Mouse (Mus musculus) embryonic facial prominence, embryonic 14.5 days (tissue): ENCODE results near the gene Abca3. TPM values are rescaled to one million over a fixed set of nuclear protein-coding genes. Genes with fewer than 3 reads are reported as not detected.

Experiments used
- ATAC-seq: fragments of 200-750 bp; cut with Nextera tagmentation; 2 replicates; pipeline ENCODE4 v1.8.0; 2017; ENCODE audit warnings: low read depth, moderate number of reproducible peaks, moderate TSS enrichment
- DNase-seq: peaks from one replicate; pipeline ENCODE4 v3.0.0-alpha.2; 2015; ENCODE audit warnings: low spot score
- H3K27ac ChIP-seq: fragments of 300-500 bp; sonication (generic); replicated peaks from 2 replicates; pipeline ENCODE4 v1.5.1; 2014; ENCODE audit warnings: low read depth, mild to moderate bottlenecking, low read length, moderate library complexity
- H3K27me3 ChIP-seq: fragments of 300-500 bp; sonication (generic); replicated peaks from 2 replicates; pipeline ENCODE4 v1.6.1; 2014; ENCODE audit warnings: low read length; ENCODE audit not compliant: control insufficient read depth, insufficient read depth
- H3K36me3 ChIP-seq: fragments of 300-500 bp; sonication (generic); 2 replicates; pipeline ENCODE4 v1.6.1; 2014; ENCODE audit warnings: low read length, mixed read lengths; ENCODE audit not compliant: control insufficient read depth, insufficient read depth
- H3K4me1 ChIP-seq: fragments of 300-500 bp; sonication (generic); 2 replicates; pipeline ENCODE4 v1.6.1; 2014; ENCODE audit warnings: antibody characterized with exemption, low read length; ENCODE audit not compliant: control insufficient read depth, insufficient read depth
- H3K4me2 ChIP-seq: fragments of 300-500 bp; sonication (generic); 2 replicates; pipeline ENCODE4 v1.6.1; 2014; ENCODE audit warnings: low read depth, mild to moderate bottlenecking, low read length, moderate library complexity, mixed read lengths
- H3K4me3 ChIP-seq: fragments of 300-500 bp; sonication (generic); 2 replicates; pipeline ENCODE4 v1.5.1; 2014; ENCODE audit warnings: low read depth, mild to moderate bottlenecking, low read length
- H3K9ac ChIP-seq: fragments of 300-500 bp; sonication (generic); 2 replicates; pipeline ENCODE4 v1.6.1; 2014; ENCODE audit warnings: low read depth, mild to moderate bottlenecking, low read length, moderate library complexity, mixed read lengths
- H3K9me3 ChIP-seq: fragments of 300-500 bp; sonication (generic); 2 replicates; pipeline ENCODE4 v1.6.1; 2016; ENCODE audit warnings: low read length; ENCODE audit not compliant: control insufficient read depth
- WGBS: fragments of 180-500 bp; shearing (Covaris S2); extraction: QIAGEN DNeasy Blood & Tissue Kit; methylation state at CpG from one replicate; pipeline ENCODE4 v1.1.7; 2014; 5-methylcytosine and 5-hydroxymethylcytosine counted together
- polyA plus RNA-seq: library from polyadenylated mRNA; unstranded; fragments of >200 nt; fragmentation: Nextera tagmentation; extraction: Ambion mirVana; gene quantifications from 2 replicates; pipeline ENCODE4 v1.2.1, GENCODE M21; 2014

The Abca3 gene
- polyA plus RNA-seq, 1 experiment from 2014 or later, result 10.1 TPM

DNA sequence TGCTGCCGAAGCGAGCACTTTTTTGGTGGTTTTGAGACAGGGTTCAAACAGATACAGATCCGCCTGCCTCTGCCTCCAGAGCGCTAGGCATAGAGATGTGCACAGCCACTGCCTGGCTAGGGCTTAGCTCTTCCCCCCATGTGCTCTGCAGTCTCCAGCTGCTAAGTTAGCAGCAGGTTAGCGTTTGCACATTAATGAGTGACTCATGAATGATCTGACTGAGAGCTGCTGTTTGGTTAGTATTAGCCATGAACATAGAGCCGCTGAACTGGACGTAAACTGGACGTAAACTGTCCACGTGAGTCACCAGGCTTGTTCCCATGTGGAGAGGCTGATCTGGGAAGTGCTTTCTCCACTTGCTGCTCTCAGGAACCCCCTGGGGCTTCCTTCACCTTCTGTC lies 10.8 kb downstream of the Abca3 start:
- H3K4me1 ChIP-seq, result no peaks in the 10 kb centered on the region
- ATAC-seq (no peak), DNase-seq (no peak)
- H3K4me2 ChIP-seq, result no peak overlapping the region
- no peak overlapping the region for H3K9ac ChIP-seq
- no peaks in the 10 kb centered on the region for H3K9me3 ChIP-seq
- no peak overlapping the region for H3K27ac ChIP-seq
- 69% methylated on average over 9 of the region's 9 CpGs for WGBS
- H3K36me3 ChIP-seq, result 0 out of 2 replicates have a peak, but pooled peaks cover 6% of the 10 kb centered on the region
- no peaks in the 10 kb centered on the region for H3K27me3 ChIP-seq
- no peak overlapping the region for H3K4me3 ChIP-seq

DNA sequence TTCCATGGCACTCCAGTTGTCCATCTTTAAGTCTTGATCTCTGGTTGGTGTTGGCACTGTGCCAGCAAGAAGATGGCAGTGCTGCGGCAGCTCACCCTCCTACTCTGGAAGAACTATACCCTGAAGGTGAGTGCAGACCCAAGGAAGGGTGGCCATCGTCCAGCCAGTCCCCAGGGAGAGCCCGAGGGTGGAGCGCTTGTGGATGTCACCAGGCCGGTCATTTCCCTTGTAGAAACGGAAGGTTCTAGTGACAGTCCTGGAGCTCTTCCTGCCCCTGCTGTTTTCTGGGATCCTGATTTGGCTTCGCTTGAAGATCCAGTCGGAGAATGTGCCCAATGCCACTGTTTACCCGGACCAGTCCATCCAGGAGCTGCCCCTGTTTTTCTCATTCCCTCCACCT lies 12.7 kb downstream of the Abca3 start:
- ATAC-seq (no peak), DNase-seq (no peak)
- no peak overlapping the region for H3K4me2 ChIP-seq
- no peak overlapping the region for H3K27ac ChIP-seq
- H3K9me3 ChIP-seq, result no peaks in the 10 kb centered on the region
- no peak overlapping the region for H3K4me3 ChIP-seq
- no peaks in the 10 kb centered on the region for H3K27me3 ChIP-seq
- H3K9ac ChIP-seq, result no peak overlapping the region
- 0 out of 2 replicates have a peak, but pooled peaks cover 7% of the 10 kb centered on the region for H3K36me3 ChIP-seq
- no peaks in the 10 kb centered on the region for H3K4me1 ChIP-seq
- 86% methylated on average over 7 of the region's 9 CpGs for WGBS

DNA sequence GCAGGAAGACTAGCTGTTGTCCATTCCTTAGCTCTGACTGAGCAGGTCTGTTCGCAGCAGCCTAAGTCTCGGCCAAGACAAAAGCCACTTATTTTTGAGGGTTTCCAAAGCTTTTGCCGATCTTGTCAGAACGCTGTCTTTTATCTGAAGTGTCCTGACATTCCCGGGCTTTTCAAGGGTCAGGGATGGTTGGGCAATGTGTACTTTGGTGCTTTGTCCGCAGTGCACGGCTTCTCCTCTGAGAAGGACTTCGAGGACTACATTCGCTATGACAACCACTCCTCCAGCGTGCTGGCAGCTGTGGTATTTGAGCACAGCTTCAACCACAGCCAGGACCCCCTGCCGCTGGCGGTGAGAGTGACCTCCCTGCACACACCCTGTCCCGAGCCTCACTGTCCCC lies 14.1 kb downstream of the Abca3 start:
- no peak for DNase-seq
- Histone ChIP-seq H3K36me3 (0 out of 2 replicates have a peak, but pooled peaks cover 7% of the 10 kb centered on the region), H3K4me2 (no peak overlapping the region), H3K9ac (no peak overlapping the region), H3K4me3 (no peak overlapping the region), H3K9me3 (no peaks in the 10 kb centered on the region), H3K27me3 (no peaks in the 10 kb centered on the region), H3K4me1 (no peaks in the 10 kb centered on the region), H3K27ac (no peak overlapping the region)
- ATAC-seq, result no peak
- 59% methylated on average over 13 of the region's 13 CpGs for WGBS

DNA sequence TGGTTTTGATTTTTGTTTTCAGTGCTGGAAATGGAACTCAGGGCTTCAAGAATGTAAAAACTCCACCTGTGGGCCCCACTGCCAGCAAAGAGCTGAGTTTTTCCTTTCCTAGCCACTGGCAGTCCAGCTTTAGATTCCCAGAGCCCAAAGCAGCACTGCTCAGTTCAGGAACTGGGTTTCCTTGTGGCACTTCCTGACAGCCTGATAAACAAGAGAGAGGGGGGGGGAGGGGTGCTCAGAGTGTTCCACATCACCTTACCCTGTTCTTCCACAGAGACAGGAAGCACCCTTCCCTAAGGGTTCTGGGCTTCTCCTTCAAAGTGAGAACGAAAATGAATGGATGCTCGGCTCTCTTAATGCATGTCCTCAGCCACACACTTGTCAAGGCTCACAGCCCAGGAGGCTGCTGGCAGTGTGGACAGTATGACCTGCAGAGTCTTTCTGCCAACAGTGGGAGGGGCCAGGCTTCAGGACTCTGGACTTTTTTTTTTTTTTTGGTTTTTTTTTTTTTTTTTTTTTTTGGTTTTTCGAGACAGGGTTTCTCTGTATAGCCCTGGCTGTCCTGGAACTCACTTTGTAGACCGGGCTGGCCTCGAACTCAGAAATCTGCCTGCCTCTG lies 23.5 kb downstream of the Abca3 start:
- 68% methylated on average over 4 of the region's 5 CpGs for WGBS
- DNase-seq (no peak), ATAC-seq (no peak)
- Histone ChIP-seq H3K36me3 (no peaks in the 10 kb centered on the region; the same call in 1 of the 2 replicates), H3K4me3 (no peak overlapping the region), H3K4me1 (no peaks in the 10 kb centered on the region), H3K9me3 (no peaks in the 10 kb centered on the region), H3K9ac (no peak overlapping the region), H3K4me2 (no peak overlapping the region), H3K27ac (no peak overlapping the region), H3K27me3 (no peaks in the 10 kb centered on the region)

DNA sequence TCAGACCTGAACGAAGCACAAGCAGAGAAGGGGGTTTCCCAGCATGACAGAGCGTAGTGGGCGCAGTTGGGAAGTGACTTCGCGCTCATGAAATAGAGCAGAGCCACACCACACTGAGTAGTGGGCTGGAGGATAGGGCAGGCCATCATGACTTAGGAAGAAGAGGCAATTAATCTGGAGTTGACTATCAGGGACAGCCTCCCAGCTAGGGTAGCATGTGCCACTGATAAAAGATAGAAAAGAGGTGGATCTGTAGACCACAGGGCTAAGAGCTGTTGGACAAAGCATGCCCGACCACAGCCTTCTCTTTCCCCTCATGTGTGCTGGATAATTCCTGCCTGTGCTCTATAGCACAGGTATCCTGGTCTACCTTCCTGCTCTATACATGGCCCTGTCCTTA lies 24.1 kb downstream of the Abca3 start:
- WGBS, result 90% methylated on average over 6 of the region's 6 CpGs
- Histone ChIP-seq H3K9ac (no peak overlapping the region), H3K4me1 (no peaks in the 10 kb centered on the region), H3K36me3 (no peaks in the 10 kb centered on the region; the same call in 1 of the 2 replicates), H3K9me3 (no peaks in the 10 kb centered on the region), H3K27me3 (no peaks in the 10 kb centered on the region), H3K27ac (no peak overlapping the region), H3K4me2 (no peak overlapping the region), H3K4me3 (no peak overlapping the region)
- no peak for ATAC-seq
- DNase-seq, result no peak

DNA sequence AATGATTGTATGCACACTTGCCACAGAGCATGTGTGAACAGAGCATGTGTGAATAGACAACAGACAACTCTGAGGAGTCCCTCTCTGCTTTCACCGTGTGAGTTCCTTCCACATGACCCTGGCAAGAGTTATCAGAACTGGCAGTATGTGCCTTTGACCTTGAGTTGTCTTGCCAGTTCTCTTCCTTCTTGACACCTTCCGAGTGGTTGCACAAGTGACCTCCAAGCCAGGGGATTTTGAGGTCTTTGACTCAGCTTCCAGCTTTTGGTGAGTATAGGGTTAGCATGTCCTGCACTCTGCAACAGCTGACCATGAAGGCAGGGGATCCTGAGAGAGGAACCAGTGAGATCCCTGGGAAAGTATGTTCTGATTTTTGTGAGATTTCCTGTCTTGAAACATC lies 26.7 kb downstream of the Abca3 start:
- H3K4me3 ChIP-seq, result no peak overlapping the region
- H3K27me3 ChIP-seq, result no peaks in the 10 kb centered on the region
- no peak overlapping the region for H3K9ac ChIP-seq
- no peak overlapping the region for H3K4me2 ChIP-seq
- ATAC-seq (no peak), DNase-seq (no peak)
- WGBS, result 75% methylated on average over 2 of the region's 2 CpGs
- H3K27ac ChIP-seq, result no peak overlapping the region
- no peaks in the 10 kb centered on the region; the same call in 1 of the 2 replicates for H3K36me3 ChIP-seq
- no peaks in the 10 kb centered on the region for H3K4me1 ChIP-seq
- no peaks in the 10 kb centered on the region for H3K9me3 ChIP-seq

DNA sequence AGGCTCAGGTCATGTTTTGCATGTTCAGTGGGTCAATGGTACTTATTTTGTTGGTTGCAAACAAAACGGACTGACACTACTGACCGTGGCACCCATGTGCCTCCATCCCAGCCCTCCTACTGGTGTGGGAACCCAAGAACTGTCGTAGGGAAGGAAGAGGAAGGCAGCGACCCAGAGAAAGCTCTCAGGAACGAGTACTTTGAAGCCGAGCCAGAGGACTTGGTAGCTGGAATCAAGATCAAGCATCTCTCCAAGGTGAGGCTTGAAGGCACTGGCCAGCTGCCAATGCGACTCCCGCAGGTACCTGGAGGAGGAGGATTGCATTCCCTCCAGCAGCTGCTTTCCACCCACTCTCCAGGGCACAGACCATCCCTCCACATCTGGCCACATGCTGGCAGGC lies 32.0 kb downstream of the Abca3 start:
- H3K27ac ChIP-seq, result no peak overlapping the region
- 67% methylated on average over 8 of the region's 8 CpGs for WGBS
- DNase-seq, result no peak
- 0 out of 2 replicates have a peak, but pooled peaks cover 19% of the 10 kb centered on the region for H3K36me3 ChIP-seq
- H3K9me3 ChIP-seq, result no peaks in the 10 kb centered on the region
- H3K4me2 ChIP-seq, result no peak overlapping the region
- H3K27me3 ChIP-seq, result no peaks in the 10 kb centered on the region
- ATAC-seq, result no peak
- no peak overlapping the region for H3K9ac ChIP-seq
- H3K4me1 ChIP-seq, result no peaks in the 10 kb centered on the region
- H3K4me3 ChIP-seq, result no peak overlapping the region

DNA sequence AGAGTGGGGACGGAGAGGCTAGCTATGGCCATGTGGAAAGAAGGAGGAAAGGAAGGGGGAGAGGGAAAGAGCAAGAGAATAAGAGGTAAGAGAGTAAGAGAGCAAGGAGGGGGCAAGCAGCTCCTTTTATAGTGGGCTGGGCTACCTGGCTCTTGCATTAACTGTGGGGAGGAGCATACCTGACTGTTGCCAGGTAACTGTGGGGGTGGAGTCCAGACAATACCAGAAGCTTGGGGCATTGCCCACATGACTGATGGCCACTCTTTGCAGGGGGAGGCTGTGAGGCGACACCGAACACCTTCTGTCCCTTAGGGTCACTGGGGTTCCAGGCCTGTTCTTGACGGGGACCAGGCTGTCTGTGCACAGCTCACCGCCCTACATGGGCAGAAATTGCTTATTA lies 37.0 kb downstream of the Abca3 start:
- H3K27me3 ChIP-seq, result no peaks in the 10 kb centered on the region
- H3K4me3 ChIP-seq, result no peak overlapping the region
- no peaks in the 10 kb centered on the region for H3K4me1 ChIP-seq
- H3K9ac ChIP-seq, result no peak overlapping the region
- H3K9me3 ChIP-seq, result no peaks in the 10 kb centered on the region
- DNase-seq, result no peak
- H3K27ac ChIP-seq, result no peak overlapping the region
- no peak overlapping the region for H3K4me2 ChIP-seq
- WGBS, result 91% methylated on average over 5 of the region's 5 CpGs
- no peak for ATAC-seq
- H3K36me3 ChIP-seq, result 0 out of 2 replicates have a peak, but pooled peaks cover 19% of the 10 kb centered on the region

DNA sequence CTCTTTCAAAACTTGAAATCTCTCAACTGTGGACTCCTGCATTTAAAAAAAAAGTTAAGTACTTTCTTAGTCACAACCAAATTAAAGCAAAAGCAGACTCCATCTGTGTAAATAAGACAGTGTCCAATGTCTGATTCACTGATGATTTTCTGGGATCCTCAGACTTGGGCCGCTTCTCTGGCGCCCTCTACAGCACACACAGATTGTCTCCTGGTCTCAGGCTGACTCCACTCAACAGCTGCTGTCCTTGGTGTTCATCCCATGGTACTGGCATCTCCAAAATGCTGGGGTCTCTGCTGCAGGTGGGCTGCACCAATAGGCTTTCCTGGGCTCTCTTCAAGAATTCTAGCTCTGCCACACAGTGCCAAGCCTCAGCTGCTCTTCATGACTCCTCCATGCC lies 38.1 kb downstream of the Abca3 start:
- Histone ChIP-seq H3K4me3 (no peak overlapping the region), H3K27me3 (no peaks in the 10 kb centered on the region), H3K27ac (no peak overlapping the region), H3K4me2 (no peak overlapping the region), H3K4me1 (no peaks in the 10 kb centered on the region), H3K9ac (no peak overlapping the region), H3K36me3 (0 out of 2 replicates have a peak, but pooled peaks cover 13% of the 10 kb centered on the region), H3K9me3 (no peaks in the 10 kb centered on the region)
- DNase-seq (peak; percentile 64), ATAC-seq (peak; percentile 63)
- WGBS, result 7% methylated on average over 2 of the region's 2 CpGs
